Mouse (Mus musculus) activated CD4-positive, CD25-positive, alpha-beta regulatory T cell, adult 4 months (primary cell): ENCODE results near the gene Psmg1. TPM values are rescaled to one million over a fixed set of nuclear protein-coding genes. Genes with fewer than 3 reads are reported as not detected.
"Not testable (repeated sequence)": the region's sequence is repeated elsewhere in the genome, so short reads cannot be mapped to it uniquely, and the experiment has no call there.

ENCODE experiments used
- ATAC-seq: one replicate; pipeline ENCODE4 v1.8.0; 2017
- polyA plus RNA-seq, 2 experiments: library from polyadenylated mRNA; unstranded; fragments of 100-300 nt; shearing (Covaris generic); gene quantifications; one replicate each; pipeline ENCODE4 v1.2.1; 2017

Psmg1 gene
- 10 to 100 TPM; 21.0 to 29.4 TPM for polyA plus RNA-seq

DNA sequence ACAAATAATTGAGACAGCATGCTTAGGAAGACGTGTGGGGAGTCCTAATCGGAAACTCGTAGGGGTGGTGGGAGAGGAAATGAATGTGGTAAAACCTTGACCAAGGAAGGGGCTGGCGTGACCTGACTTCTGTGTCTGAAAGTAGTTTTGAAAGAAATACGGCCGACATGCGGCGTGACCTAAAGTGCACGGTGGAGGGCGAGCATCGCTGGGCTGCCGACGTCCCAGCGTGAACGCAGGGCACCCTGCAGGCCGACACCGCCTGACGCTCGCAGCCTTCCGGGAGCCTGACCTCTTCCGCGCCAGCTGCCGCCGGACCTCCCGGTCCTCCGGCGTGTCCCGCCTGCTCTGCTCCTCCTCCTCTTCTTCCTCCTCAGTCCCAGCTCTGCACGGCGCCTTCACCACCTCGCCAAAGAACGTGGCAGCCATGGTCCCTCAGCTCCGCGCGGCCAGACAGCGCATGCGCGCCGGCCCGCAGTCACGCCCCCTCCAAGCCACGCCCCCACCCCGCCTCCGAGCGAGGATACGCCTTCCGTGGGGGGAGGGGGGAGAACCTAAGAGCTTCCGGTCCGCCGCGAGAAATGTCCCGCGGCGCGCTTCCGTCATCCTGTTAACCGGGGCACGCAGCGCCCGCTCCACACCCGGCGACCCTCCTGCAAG lies at the start of gene Psmg1:
Gene Psmg1 (minus strand): TSS at position 499 of the 660 bp plus-strand sequence.
- peak; percentile 85 for ATAC-seq

DNA sequence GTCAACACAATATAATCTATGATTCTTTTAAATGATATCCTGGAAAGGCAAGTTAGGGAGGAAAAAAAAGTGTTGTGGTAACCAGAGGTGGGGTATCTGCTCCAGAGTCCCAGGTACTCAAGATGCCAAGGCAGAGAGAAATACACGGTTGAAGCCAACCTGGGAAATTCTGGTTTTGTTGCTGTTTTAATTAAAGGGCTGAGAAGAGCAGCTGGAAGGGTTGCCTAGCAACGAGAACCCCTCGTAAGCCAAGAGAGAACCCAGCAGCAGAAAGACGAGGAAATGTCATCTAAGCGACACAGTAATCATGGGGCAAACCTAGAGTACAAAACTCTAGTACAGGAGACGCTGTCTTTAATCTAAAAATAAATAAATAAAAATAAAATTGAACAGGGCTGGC lies 48.8 kb upstream of the Psmg1 start:
- ATAC-seq: no peak

DNA sequence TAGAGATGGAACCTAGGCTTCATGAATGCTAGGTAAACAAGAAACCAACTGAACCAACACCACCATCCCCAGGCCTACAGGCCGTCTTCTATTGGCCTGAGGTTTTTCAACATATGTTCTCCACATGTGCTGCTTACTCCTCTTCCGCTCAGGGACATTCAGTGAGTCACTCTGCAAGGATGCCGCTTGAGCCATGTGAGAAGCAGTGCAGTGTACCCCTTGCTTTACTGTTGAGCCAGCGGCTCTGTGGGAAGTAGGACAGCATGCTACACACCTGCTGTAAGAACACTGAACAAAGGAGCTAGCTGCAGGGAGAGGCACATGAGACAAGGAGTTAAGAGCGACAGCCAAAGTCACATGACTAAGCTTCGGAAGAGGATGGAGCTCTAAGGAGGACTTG lies 43.7 kb upstream of the Psmg1 start:
- no peak for ATAC-seq

DNA sequence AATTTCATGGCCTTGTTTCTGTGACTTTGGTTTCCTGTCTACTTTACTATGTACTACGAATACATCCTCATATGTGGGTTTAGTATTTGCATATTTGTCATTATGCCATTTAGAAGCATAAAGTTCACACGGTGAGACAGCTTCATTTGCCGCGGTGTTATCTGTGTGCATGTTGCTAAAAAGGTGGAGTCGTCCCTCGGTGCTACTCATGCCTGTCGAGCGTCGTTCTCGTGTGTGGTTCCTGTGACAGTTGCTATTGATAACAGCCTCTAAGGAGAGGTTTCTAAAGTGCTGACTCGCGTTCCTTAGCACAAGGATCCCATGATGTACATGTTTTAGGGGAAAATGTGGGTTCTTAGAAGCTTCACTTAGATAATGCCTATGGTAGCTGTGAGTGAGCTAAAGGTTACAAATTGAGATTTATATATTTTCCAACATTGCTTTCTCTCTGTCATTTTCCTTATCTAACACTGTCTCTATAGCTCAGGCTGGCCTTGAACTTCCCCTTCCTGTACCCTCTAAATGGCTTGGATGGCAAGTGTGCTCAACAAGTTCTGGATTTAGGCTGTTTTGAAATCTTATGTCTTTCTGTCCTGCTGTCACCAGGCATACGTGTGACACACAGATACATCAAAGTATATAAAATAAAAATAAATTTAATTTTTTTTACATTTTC lies 41.7 kb upstream of the Psmg1 start:
- no peak for ATAC-seq

DNA sequence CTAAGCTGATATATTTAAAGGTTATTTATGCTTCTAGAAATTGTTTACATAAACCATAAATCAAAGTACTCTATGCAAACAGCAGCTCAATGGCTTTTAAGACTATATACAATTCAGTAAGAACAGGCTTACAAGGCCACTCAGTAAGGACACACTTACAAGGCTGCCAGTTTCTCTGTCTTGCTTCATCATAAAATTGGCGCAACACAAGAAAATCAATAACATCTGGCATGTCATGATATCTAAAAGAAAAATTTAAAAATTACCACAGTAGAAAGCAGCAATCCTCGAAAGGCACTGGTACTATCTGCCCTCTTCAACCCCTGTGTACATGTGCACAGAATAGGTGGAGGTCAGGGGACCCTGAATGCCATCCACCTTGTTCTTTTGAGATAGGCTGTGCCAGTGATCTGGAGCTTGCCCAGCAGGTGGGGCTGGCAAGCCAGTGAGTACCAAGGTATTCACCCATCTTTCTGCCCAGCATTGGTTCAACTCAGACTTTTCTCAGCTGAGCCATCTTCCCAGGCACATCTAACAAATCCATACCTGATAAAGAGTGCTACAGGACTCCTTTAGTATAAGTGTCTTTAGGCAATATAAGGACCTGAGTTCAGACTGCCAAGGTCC lies 39.8 kb upstream of the Psmg1 start:
- ATAC-seq: no peak

DNA sequence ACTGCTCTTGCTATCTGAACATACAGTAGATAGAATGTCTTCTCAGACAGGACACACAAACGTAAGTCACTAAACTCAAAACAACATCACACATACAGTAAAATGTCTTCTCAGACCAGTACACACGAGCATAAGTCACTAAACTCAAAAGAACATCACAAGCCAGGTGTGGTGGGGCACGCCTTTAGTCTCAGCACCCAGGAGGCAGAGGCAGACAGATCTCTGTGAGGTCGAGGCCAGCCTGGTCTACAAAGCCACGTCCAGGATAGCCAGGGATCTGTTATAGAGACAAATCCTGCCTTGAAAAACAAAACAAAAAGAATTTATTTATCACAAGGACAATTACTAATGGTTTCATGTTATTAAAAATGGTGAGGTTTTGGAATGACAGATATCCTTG lies 35.5 kb upstream of the Psmg1 start:
- no peak for ATAC-seq

DNA sequence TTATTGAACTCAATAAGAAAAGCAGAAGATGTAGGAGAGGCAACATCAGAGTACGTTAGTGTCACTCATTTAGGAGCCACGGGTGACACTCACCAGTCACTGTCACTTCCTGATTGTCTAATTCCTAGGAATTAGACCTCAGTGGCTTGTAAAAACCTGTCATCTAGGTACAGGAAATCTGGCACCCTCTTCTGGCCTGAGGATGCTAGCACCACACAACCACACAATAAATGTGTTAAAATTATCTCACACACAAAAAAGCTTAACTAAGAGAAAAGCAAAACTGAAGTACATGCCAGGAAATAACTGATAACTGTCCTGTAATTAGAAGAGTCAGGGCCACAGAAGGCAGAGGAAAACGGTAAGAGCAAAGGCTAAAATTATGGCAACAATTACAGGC lies 34.5 kb upstream of the Psmg1 start:
- no peak for ATAC-seq

DNA sequence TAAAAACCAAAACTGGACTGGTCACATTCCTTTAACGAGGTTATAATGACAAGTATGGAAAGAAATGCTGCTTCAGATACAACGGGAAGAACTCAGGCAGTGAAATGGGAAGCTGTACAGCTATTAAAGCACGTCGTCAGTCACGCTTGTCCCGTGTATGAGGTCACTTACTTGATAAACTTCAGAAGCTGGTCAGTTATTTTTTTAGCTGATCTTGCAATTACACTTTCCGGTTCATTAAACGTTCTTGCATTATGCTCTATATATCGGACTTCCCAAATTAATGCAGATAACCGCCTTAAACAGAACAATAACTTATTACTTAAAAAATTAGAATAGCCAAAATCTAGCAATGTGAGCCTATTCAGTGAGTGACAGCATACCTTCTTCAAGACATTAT lies 30.3 kb upstream of the Psmg1 start:
- no peak for ATAC-seq

DNA sequence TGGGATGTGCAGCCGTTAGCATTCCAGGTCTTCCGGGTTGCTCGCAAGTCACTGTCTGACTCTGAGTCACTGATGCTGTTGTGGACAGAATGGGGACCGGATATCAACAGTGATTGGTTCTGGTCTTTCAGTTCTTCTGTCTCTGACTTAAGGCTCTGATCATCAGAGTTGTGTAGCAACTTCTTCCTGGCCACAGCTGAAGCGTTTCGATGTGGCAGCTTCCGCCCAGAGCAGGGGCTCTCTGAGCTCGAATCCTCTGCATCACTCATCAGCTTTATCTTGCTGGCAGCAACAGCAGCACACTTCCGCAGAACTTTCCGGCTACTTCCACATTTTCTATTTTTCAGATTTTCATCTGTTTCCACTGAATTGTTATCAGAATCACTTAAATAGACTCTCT lies 18.4 kb upstream of the Psmg1 start:
- not testable (repeated sequence) for ATAC-seq

DNA sequence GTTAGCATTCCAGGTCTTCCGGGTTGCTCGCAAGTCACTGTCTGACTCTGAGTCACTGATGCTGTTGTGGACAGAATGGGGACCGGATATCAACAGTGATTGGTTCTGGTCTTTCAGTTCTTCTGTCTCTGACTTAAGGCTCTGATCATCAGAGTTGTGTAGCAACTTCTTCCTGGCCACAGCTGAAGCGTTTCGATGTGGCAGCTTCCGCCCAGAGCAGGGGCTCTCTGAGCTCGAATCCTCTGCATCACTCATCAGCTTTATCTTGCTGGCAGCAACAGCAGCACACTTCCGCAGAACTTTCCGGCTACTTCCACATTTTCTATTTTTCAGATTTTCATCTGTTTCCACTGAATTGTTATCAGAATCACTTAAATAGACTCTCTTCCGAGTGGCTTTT lies 13.5 kb upstream of the Psmg1 start:
- ATAC-seq: not testable (repeated sequence)

DNA sequence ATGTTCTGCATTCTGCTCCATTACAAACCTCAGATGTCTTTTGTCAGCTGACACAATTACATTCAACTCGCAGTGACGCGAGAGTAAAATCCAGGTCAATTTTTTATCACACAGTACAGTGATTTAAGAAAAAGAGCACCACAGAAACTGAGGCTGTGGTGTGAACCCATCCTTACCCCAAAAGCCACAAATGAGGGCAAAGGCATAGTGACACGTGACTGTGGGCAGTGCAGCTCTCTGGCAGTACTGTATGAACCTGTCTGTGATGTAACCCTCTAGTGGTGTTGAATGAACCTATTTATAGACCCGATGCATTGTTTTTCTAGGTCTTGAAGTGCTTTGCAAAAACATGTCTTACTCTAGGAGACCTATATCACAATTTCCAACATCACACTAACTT lies 8.5 kb upstream of the Psmg1 start:
- peak; percentile 89 for ATAC-seq

DNA sequence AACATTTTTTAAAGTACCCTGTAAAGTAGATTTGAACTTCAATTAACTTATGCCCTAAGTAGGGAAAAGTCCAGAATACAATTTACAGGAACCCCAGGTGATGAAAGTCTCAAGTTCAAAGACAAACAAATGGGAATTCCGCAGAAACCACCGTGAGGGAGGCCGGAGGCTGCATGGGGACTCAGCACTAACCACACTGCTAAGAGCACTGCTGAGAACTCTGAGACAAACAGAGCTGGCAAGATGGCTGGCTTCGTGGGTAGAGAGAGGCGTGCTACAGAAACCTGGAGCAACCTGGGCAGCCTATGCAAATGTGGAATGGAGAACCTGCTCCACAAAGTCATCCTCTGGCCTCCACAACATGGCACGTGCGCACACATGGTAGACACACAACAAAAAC lies 5.4 kb upstream of the Psmg1 start:
- no peak for ATAC-seq

DNA sequence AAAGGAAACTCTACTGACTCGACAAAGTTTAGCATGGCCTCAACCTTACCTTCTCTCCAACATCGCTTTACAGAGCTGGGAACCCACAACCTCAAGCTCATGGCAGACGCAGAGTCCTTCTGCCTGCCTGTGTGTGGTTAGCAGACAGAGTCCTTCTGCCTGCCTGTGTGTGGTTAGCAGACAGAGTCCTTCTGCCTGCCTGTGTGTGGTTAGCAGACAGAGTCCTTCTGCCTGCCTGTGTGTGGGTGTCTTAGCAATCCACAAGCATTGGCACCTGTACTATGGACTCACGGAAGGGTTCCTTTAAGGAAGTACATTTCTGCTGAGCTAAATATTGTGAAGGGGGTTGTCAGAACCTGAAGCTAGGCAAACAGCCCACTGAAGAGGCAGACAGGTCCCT lies 3.8 kb upstream of the Psmg1 start:
- ATAC-seq: not testable (repeated sequence)

DNA sequence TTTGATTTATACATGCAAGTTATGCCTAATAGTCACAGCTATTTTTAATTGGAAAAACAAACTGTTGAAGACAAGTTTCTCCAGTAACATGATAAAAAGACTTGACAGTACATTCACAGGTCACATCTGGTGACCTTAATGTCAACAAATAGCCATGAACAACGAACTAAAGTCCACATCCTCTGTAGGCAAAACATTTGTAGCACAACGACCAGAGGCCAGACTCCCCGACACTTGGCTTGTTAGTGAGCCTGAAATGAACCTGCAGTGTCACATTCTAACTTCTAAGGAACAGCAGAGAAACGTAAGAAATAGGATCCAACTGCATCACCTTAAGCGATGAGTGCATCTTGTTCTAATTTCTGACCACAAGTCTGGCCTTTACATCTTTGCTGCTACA lies 1.8 kb upstream of the Psmg1 start:
- ATAC-seq: no peak

DNA sequence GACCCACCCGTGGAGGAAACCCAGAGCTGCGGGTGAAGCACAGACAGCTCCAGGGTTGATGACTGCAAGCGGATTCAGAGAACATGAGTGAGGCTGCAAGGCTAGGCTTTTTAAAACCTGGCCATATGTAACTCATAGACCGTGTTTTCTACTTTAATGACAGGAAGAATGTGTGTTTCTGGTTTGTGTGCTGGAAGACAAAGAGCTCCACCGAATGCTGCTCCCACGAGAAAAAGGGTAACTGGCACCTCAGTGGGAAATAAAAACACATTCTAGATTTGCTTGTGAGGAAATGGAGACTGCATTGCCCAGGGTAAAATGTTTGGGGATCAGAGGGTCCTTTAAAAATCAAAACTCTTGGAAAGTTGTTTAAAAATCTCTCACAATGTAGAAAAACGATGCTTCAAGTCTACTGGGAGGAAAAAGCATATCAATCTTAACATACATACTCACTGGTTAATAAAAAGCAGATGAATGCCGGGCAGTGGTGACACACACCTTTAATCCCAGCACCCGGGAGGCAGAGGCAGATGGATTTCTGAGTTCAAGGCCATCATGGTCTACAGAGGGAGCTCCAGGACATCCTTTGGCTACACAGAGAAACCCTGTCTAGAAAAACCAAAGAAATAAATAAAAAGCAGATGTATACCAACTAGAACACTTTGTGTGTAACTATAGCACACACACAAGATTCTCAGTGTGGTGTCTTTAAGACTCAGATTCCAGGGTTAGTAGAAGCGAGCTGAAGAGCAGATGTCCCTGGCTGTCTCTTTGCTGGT lies 551 bp upstream of the Psmg1 start:
- no peak for ATAC-seq

DNA sequence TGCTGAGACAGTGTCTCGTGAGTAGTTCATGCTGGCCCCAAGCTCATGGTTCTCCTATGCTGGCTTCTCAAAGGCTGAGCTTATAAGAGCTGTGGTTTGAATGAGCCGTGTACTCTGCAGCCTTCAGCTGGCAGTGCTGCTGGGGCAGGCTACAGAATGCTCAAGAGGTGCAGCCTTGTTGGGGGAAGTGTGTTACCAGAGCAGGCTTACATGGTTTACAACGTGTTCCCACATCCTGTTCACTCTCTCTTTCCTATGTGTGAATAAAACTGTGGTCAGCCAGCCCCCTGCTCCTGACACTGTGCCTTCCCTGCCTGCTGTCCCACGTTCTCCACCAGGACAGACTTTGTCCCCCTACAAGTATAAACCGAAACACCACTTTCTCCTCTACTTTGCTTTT lies 5.8 kb downstream of the Psmg1 start:
- ATAC-seq: peak; percentile 79

DNA sequence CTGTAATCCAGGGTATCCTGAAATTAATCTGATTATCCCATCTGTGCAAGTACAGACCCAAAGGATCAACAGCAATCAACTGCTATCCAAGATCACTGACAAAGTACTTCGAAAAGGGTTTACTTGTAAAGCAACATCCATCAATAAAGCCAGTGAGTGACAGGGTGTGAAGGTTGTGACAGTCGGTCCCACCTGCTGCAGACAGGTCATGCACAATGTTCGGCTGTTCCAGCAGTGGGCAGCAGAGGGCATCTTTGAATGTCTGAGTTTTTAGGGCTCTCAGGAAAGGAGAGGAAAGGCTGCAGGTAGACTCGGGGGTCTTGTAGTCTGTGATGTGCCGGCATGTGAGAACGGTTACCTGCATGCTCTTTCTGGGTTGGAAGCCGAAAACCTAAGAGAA lies 7.2 kb downstream of the Psmg1 start:
- ATAC-seq: no peak

DNA sequence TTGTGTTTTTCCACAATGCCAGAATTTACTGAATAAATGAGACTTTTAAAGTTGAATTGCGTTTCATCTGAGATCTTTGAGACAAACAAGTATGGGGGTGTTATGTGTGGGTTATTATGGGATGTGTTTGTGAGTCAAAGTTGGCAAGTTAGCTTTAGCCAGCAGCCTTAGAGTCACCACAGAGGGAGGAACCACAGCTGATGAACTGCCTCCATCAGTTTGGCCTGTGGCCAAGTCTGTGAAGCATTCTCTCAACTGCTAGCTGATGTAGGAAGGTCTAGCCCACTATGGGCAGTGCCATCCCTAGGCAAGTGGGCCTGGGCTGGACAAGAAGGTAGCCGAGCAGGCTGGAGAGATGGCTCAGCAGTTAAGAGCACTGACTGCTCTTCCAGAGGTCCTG lies 19.9 kb downstream of the Psmg1 start:
- no peak for ATAC-seq

DNA sequence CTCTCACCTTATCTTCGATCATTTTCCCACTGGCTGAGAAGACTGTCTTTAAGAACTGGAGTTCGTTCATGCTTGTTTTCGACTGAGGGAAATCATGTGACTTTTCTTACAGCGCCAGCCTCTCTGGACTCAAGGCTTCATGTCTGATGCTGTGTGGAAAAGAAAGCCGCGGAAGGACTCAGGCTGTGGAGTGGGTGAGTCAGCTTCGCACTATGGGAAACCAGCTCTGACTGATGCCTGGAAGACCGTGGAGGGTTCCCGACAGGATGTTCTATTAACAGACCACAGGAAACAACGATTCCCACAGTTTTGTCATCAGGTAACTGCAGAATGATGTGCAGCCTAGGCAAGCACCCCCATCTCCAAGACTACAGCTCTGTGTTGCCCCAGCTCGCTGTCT lies 23.3 kb downstream of the Psmg1 start:
- no peak for ATAC-seq

DNA sequence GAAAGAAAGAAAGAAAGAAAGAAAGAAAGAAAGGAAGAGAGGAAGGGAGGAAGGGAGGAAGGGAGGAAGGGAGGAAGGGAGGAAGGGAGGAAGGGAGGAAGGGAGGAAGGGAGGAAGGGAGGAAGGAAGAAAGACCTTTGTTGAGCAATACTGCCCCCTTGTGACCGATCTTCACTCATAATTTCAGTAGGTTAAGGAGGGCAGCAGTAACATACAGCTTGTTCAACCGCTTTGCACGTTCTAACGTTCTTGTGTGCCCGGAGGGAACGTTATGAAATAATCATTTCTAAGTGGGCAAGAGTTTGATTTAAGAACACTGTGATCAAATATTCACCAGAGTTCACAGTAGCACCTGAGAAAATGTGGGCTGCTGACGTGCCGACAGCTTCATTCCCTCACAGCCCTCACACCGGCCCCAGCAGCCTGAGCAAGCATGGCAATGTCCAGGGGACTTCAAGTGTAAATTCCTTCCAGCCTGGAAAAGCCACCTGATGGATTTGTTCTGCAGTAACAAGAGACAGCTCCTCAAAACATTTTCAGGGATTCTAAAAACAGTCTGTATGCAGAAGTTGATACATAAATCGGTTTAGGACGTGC lies 26.2 kb downstream of the Psmg1 start:
- ATAC-seq: no peak

DNA sequence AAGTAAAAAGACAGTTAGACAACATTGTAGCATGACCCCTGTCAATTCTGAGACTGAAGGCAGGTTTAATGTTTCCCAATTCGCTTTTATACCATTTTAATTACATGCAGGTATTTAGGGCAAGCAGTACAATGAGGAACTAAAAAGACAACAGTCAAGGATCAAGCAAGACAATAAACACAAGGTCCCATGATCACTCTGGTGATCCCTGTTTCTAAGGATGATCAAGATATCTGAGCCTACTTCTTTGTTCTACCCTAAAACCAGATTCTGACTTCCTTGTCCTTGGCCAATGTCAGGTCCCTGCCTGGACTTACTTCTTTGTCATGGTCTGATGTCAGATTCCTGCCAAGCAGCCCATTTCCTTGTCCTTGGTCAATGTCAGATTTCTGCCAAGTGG lies 29.3 kb downstream of the Psmg1 start:
- ATAC-seq: not testable (repeated sequence)

DNA sequence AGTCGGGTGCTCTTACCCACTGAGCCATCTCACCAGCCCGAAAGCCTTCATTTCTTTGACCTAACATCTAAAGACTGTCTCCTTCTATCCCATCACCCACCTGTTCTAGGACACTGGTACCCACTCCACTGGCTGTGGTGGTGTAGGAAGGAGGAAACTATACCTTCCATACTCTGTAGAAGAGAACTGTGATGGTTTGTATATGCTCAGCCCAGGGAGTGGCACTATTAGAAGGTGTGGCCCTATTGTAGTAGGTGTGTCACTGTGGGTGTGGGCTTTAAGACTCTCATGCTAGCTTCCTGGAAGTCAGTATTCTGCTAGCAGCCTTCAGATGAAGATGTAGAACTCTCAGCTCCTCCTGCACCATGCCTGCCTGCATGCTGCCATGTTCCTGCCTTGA lies 30.1 kb downstream of the Psmg1 start:
- not testable (repeated sequence) for ATAC-seq

DNA sequence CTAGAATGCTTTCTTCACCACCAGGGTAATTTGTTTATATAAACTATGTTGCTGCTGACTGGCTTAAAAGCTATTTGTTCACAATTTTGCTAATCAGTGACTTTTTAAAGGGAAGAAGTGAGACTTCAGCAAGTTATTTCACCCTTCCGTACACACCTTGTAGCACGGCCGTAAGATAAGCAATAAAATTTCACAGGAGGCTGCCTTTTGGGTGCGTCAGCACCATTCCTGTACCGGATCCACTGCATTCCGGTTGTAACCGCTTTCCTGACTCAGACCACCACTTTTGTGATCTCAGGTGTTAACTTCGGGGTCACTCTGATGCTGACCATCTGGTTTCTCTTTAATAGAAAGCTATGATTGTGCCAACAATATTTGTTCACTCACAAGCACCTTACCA lies 32.7 kb downstream of the Psmg1 start:
- no peak for ATAC-seq
